Mouse (Mus musculus) yolk sac, embryonic 10.5 days (tissue): Measurements from ENCODE around the gene Eif3b.
A peak's percentile ranks its signal among the peaks of the same experiment; 100 is the strongest.
"Not testable (repeated sequence)": the region's sequence is repeated elsewhere in the genome, so short reads cannot be mapped to it uniquely, and the experiment has no call there.

Experiments used
- DNase-seq: peaks from one replicate; pipeline ENCODE4 v3.0.0-alpha.2; 2017; ENCODE audit warnings: low spot score

Eif3b gene

GRCm38 (mm10) chr5:140396166-140396940 lies 22.8 kb upstream of the Eif3b start:
- no peak for DNase-seq

- DNase-seq, result no peak
Measured at GRCm38 (mm10) chr5:140402640-140403270, 16.4 kb upstream of the Eif3b start.

GRCm38 (mm10) chr5:140405126-140405525 lies 14.0 kb upstream of the Eif3b start:
- no peak for DNase-seq

GRCm38 (mm10) chr5:140406666-140407065 lies 12.5 kb upstream of the Eif3b start:
- DNase-seq, result no peak

- DNase-seq, result no peak
Measured at GRCm38 (mm10) chr5:140408801-140409200, 10.3 kb upstream of the Eif3b start.

GRCm38 (mm10) chr5:140411339-140411738 lies 7.8 kb upstream of the Eif3b start:
- DNase-seq, result peak; percentile 21

- no peak for DNase-seq
Measured at GRCm38 (mm10) chr5:140414647-140415046, 4.5 kb upstream of the Eif3b start.

- no peak for DNase-seq
Measured at GRCm38 (mm10) chr5:140418106-140418488, 1.0 kb upstream of the Eif3b start.

- peak; percentile 12 for DNase-seq
Measured at GRCm38 (mm10) chr5:140419442-140420080, 433 bp downstream of the Eif3b start.

- DNase-seq, result no peak
Measured at GRCm38 (mm10) chr5:140420616-140421015, 1.5 kb downstream of the Eif3b start.

- no peak for DNase-seq
Measured at GRCm38 (mm10) chr5:140425016-140425783, 6.1 kb downstream of the Eif3b start.

GRCm38 (mm10) chr5:140439117-140439516 lies 20.0 kb downstream of the Eif3b start:
- not testable (repeated sequence) for DNase-seq

- no peak for DNase-seq
Measured at GRCm38 (mm10) chr5:140441406-140441805, 22.3 kb downstream of the Eif3b start.

GRCm38 (mm10) chr5:140444012-140444411 lies 24.9 kb downstream of the Eif3b start:
- DNase-seq, result no peak

- no peak for DNase-seq
Measured at GRCm38 (mm10) chr5:140445345-140445744, 26.2 kb downstream of the Eif3b start, which contains the start of gene Gm4869. Gene Gm4869, plus strand, starts transcription at chr5:140445645.

- no peak for DNase-seq
Measured at GRCm38 (mm10) chr5:140446054-140446453, 26.9 kb downstream of the Eif3b start.

- DNase-seq, result no peak
Measured at GRCm38 (mm10) chr5:140454488-140454887, 35.4 kb downstream of the Eif3b start.

- DNase-seq, result no peak
Measured at GRCm38 (mm10) chr5:140455466-140455865, 36.3 kb downstream of the Eif3b start.

- DNase-seq, result no peak
Measured at GRCm38 (mm10) chr5:140461476-140461875, 42.3 kb downstream of the Eif3b start.

GRCm38 (mm10) chr5:140463151-140463550 lies 44.0 kb downstream of the Eif3b start:
- DNase-seq, result not testable (repeated sequence)

GRCm38 (mm10) chr5:140464943-140465342 lies 45.8 kb downstream of the Eif3b start:
- no peak for DNase-seq

GRCm38 (mm10) chr5:140472336-140472735 lies 53.2 kb downstream of the Eif3b start:
- DNase-seq, result no peak
